Mouse (Mus musculus) cerebellum, adult 2 months (tissue): Measurements from ENCODE around the gene Eif3l. TPM values are rescaled to one million over a fixed set of nuclear protein-coding genes. Genes with fewer than 3 reads are reported as not detected.

ENCODE experiments used
- DNase-seq, 2 experiments: peaks; one replicate each; pipeline ENCODE4 v3.0.0; 2021
- H3K27ac ChIP-seq: fragments of 200-500 bp; 2 replicates; pipeline ENCODE4 v1.5.1; 2012; ENCODE audit warnings: low read length, control low read depth, inconsistent platforms; ENCODE audit not compliant: insufficient read depth
- H3K27me3 ChIP-seq: fragments of 200-500 bp; 2 replicates; pipeline ENCODE4 v1.6.1; 2012; ENCODE audit warnings: inconsistent platforms, mild to moderate bottlenecking, low read length, moderate library complexity; ENCODE audit not compliant: control insufficient read depth, insufficient read depth
- H3K4me1 ChIP-seq: fragments of 200-500 bp; 2 replicates; pipeline ENCODE4 v1.6.1; 2011; ENCODE audit warnings: low read length; ENCODE audit not compliant: control insufficient read depth, insufficient read depth
- H3K4me3 ChIP-seq: fragments of 200-500 bp; replicated peaks from 2 replicates; pipeline ENCODE3; 2011; ENCODE audit warnings: mild to moderate bottlenecking, low read depth, low read length, control low read depth; ENCODE audit not compliant: insufficient read depth
- CTCF ChIP-seq: fragments of 200-500 bp; IDR thresholded peaks from 2 replicates; pipeline ENCODE4 v1.5.1; 2011; ENCODE audit warnings: low read depth, mild to moderate bottlenecking, control low read depth, low read length, moderate library complexity, borderline replicate concordance; ENCODE audit not compliant: insufficient read depth
- POLR2A ChIP-seq: fragments of 200-500 bp; IDR thresholded peaks from 2 replicates; pipeline ENCODE4 v1.6.1; 2011; ENCODE audit warnings: low read length, control low read depth, borderline replicate concordance; ENCODE audit not compliant: insufficient read depth
- WGBS: fragments of 180-500 bp; shearing (Covaris S2); methylation state at CpG from one replicate; pipeline ENCODE4 v1.1.7; 2018; 5-methylcytosine and 5-hydroxymethylcytosine counted together
- polyA plus RNA-seq: library from polyadenylated mRNA; depleted of rRNA; stranded (reverse); fragments of >200 nt; gene quantifications from 2 replicates; pipeline ENCODE4 v1.2.3, GENCODE M21; 2012

Eif3l gene
- polyA plus RNA-seq, 1 experiment: 88.1 TPM

DNA sequence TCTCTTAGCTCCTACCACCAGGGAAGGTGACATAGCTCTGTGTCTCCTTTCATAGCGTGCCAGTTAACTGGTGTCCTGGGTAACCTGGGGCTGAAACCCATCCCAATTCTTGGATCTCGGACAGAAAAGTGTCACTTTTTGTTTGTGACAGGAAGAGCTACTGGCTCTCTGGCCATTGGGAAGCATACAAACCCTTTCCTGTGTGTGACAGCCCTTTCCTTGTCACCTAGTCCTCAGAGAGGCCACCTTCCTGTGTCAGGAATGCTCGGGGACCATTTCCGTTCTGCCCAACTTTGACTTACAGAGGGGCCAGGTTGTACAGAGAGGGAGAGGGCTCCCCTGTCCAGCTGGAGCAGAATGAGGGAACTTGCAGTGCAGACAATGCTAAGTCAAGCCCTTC lies 24.5 kb downstream of the Eif3l start:
- no peak overlapping the region for H3K4me3 ChIP-seq
- H3K27ac ChIP-seq: no peak overlapping the region; the same call in 1 of the 2 replicates
- no peak for TF ChIP-seq CTCF
- TF ChIP-seq POLR2A: no peak
- DNase-seq: no peak
- WGBS: 64% methylated on average over 4 of the region's 4 CpGs
- no peaks in the 10 kb centered on the region for H3K4me1 ChIP-seq
- H3K27me3 ChIP-seq: no peaks in the 10 kb centered on the region

GRCm38 (mm10) chr15:79100391-79100790 lies 25.4 kb downstream of the Eif3l start:
- no peaks in the 10 kb centered on the region for H3K27me3 ChIP-seq
- no peak overlapping the region for H3K27ac ChIP-seq
- H3K4me1 ChIP-seq: no peaks in the 10 kb centered on the region
- no peak for DNase-seq
- H3K4me3 ChIP-seq: no peak overlapping the region
- TF ChIP-seq POLR2A (no peak), CTCF (no peak)
- WGBS: 85% methylated on average over 4 of the region's 4 CpGs

DNA sequence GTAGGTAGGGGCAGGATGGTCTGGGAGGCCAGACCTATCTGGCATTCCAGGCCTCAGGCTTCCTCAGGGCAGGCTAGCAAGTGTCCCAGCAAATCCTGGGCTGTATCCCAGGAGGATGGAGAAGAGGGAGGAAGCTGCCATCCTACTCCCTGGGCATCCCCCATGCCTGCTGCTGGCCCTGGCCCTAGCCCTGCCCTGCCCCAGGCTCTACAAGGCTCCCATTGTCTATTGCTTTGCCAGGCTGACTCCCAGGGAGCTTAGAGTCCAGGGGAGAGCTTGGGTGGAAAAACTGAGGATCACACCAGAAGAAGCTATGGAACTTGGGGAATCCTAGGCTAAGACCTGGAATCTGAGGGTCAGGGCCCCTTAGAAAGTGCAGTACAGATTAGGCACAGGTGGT lies 26.6 kb downstream of the Eif3l start:
- Histone ChIP-seq H3K4me1 (no peaks in the 10 kb centered on the region), H3K4me3 (no peak overlapping the region), H3K27me3 (no peaks in the 10 kb centered on the region), H3K27ac (peak overlapping the region; percentile 65; the same call in 1 of the 2 replicates)
- no peak for TF ChIP-seq POLR2A
- TF ChIP-seq CTCF: no peak
- no peak for DNase-seq

GRCm38 (mm10) chr15:79103264-79103663 lies 28.3 kb downstream of the Eif3l start:
- H3K4me3 ChIP-seq: no peak overlapping the region
- peak overlapping the region; percentile 50; the same call in 1 of the 2 replicates for H3K27ac ChIP-seq
- 46% methylated on average over 10 of the region's 10 CpGs for WGBS
- H3K27me3 ChIP-seq: no peaks in the 10 kb centered on the region
- H3K4me1 ChIP-seq: no peaks in the 10 kb centered on the region
- TF ChIP-seq POLR2A (no peak), CTCF (no peak)
- no peak for DNase-seq

DNA sequence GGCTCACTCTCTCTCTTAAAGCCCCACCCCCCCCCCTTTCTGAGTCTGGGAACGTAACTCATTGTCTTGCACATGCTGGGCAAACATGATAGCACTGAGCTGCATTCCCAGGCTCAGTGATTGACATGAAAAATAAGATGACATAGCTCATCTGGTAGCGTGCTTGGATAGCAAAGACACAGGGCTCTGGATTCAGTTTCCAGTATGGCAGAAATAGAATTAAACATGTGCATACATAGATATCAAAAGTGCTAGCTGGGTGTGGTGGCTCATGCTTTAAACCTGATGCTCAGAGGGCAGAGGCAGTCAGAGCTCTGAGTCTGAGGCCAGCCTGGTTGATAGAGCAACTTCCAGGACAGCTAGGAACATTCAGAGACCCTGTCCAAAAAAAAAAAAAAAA lies 30.8 kb downstream of the Eif3l start:
- Histone ChIP-seq H3K4me1 (peaks cover 4% of the 10 kb centered on the region), H3K27me3 (no peaks in the 10 kb centered on the region), H3K4me3 (no peak overlapping the region), H3K27ac (no peak overlapping the region)
- WGBS: 59% methylated on average over 2 of the region's 2 CpGs
- TF ChIP-seq CTCF: no peak
- TF ChIP-seq POLR2A: no peak
- no peak for DNase-seq

GRCm38 (mm10) chr15:79107966-79108365 lies 33.0 kb downstream of the Eif3l start:
- WGBS: 29% methylated on average over 7 of the region's 7 CpGs
- no peak overlapping the region for H3K27ac ChIP-seq
- DNase-seq: no peak
- no peaks in the 10 kb centered on the region for H3K27me3 ChIP-seq
- H3K4me1 ChIP-seq: peaks cover 9% of the 10 kb centered on the region
- TF ChIP-seq POLR2A (no peak), CTCF (no peak)
- no peak overlapping the region for H3K4me3 ChIP-seq

DNA sequence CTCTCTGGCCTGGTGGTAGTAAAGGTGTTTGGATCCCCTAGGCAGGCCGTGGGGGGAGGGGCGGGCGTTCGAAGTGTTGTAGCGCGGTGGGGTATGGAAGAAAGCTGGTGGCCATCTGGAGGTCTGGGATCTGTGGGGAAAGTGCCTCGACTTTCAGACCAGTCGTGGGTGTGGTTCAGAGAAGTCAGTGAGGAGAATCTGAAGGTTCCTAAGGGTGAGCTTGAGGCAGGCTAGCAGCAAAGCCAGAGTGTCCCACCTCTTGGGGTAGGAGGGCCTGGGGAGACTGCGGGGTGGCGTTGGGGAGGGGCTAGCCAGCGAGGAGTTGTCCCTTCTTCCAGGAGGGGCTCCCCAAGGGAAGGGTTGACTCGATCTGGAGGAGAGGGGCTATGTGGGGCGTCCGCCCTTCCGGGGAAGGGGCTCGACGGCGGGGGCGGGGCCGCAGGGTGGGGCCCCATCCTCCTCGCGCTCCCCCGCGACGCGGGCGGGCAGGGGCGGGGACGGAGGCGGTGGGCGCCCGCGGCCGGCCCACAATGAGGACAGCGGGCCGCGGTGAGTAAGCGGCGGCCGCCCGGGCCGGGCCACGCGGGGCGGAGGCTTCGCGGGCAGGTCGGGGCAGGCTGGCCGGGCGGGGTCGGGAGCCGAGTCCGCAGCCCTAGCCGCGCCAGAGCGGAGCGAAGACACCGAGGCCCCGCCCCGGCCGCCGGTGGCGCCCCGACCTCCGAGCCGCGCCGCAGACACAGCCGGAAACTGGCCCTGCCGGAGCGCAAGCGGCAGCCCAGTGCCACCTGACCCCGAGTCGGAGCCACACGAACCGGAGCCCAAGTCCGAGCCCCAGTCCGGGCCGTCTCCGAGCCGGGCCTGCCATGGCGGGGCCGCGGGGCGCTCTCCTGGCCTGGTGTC lies 33.7 kb downstream of the Eif3l start, which contains the start of gene Micall1:
TSS of gene Micall1 (plus strand) at position 478 of the 900 bp plus-strand sequence.
- TF ChIP-seq POLR2A (0 out of 2 replicates have a peak, but pooled peaks have one; percentile 37), CTCF (no peak)
- no peaks in the 10 kb centered on the region for H3K27me3 ChIP-seq
- WGBS: 2% methylated on average over 54 of the region's 85 CpGs
- peak within 1 kb of the TSS; percentile 66 for H3K27ac ChIP-seq
- H3K4me1 ChIP-seq: peaks cover 9% of the 10 kb centered on the region
- DNase-seq: peak; percentile 83 to 86
- peak within 1 kb of the TSS; percentile 60 for H3K4me3 ChIP-seq

GRCm38 (mm10) chr15:79109321-79109934 lies 34.4 kb downstream of the Eif3l start:
- WGBS: under 1% methylated on average over 46 of the region's 46 CpGs
- Histone ChIP-seq H3K4me3 (peak overlapping the region; percentile 60), H3K4me1 (peaks cover 9% of the 10 kb centered on the region), H3K27me3 (no peaks in the 10 kb centered on the region), H3K27ac (peak overlapping the region; percentile 66; the same call in 1 of the 2 replicates)
- TF ChIP-seq POLR2A (no peak), CTCF (no peak)
- no peak for DNase-seq
